Mouse (Mus musculus): Measurements from ENCODE around the gene Apobec2. TPM values are rescaled to one million over a fixed set of nuclear protein-coding genes. Genes with fewer than 3 reads are reported as not detected.

The Apobec2 gene
- polyA plus RNA-seq, 1 experiment from 2014 or later: 1.6 TPM

Other genes with a start within 250 kb of the Apobec2 start
- 0.05 TPM in 2 replicates for gene Trem1, start 200.2 kb downstream of the Apobec2 start, polyA plus RNA-seq (2015; fragmentation: Nextera tagmentation; extraction: Ambion mirVana)
- 0.14 and 0.30 TPM in 2 replicates for gene Trem3, start 185.2 kb downstream of the Apobec2 start, polyA plus RNA-seq (2015; fragmentation: Nextera tagmentation; extraction: Ambion mirVana)
- 0.82 and 1.5 TPM in 2 replicates for gene Treml4, start 168.6 kb downstream of the Apobec2 start, polyA plus RNA-seq (2015; fragmentation: Nextera tagmentation; extraction: Ambion mirVana)
- 8.9 and 11.9 TPM in 2 replicates for gene Treml2, start 133.4 kb downstream of the Apobec2 start, polyA plus RNA-seq (2015; fragmentation: Nextera tagmentation; extraction: Ambion mirVana)
- gene B430306N03Rik, start 116.8 kb downstream of the Apobec2 start, polyA plus RNA-seq (2015; fragmentation: Nextera tagmentation; extraction: Ambion mirVana): 0.53 and 0.64 TPM in 2 replicates
- gene Trem2, start 86.5 kb downstream of the Apobec2 start, polyA plus RNA-seq (2015; fragmentation: Nextera tagmentation; extraction: Ambion mirVana): 2.1 and 3.8 TPM in 2 replicates
- 0.10 TPM in 2 replicates for gene Treml1, start 73.0 kb downstream of the Apobec2 start, polyA plus RNA-seq (2015; fragmentation: Nextera tagmentation; extraction: Ambion mirVana)
- 13.3 and 15.2 TPM in 2 replicates for gene Nfya, start 23.0 kb downstream of the Apobec2 start, polyA plus RNA-seq (2015; fragmentation: Nextera tagmentation; extraction: Ambion mirVana)
- gene Oard1, start 22.9 kb downstream of the Apobec2 start, polyA plus RNA-seq (2015; fragmentation: Nextera tagmentation; extraction: Ambion mirVana): 71.0 and 73.3 TPM in 2 replicates
- 0.17 TPM in 1 of 2 replicates, not detected in the other for gene Tspo2, start 18.6 kb upstream of the Apobec2 start, polyA plus RNA-seq (2015; fragmentation: Nextera tagmentation; extraction: Ambion mirVana)
- gene Unc5cl, start 22.0 kb upstream of the Apobec2 start, polyA plus RNA-seq (2015; fragmentation: Nextera tagmentation; extraction: Ambion mirVana): 17.2 and 21.6 TPM in 2 replicates